ENCODE assay signal across 23 mouse cellular contexts in the genomic region with DNA sequence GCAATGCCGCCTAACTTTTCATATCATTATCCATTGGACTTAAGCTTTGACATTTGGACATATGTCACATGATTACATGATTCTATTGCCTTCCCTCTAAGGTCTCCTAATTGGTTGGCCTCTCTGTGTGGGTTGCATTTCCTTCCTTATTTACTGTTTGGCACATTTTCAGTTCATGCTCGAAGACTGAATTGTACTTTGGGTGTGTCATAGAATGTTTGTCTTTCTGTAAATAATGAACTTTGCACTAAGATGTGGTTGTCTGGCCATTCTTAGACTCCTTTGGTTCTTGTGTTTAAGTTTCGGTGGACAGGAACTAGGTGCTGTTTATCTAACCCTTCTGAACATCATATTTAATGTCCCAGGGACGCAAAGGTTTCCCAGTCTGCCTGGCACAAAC.
"Had no signal": no experiment of that assay in that cellular context is flagged by ENCODE, and none has a peak within 500 bp of the region (broad histone marks: within the 10 kb centered on the region; RNA-seq: fewer than 3 reads in every experiment).

No protein-coding gene starts in this region.

- H3K27me3 ChIP-seq: heart, embryonic 12.5 days; hindbrain, embryonic 13.5 days; hindbrain, embryonic 15.5 days; kidney, embryonic 15.5 days; limb, embryonic 13.5 days; limb, embryonic 15.5 days had no signal

- H3K36me3 ChIP-seq: heart, embryonic 12.5 days; hindbrain, embryonic 13.5 days; hindbrain, embryonic 15.5 days; kidney, embryonic 15.5 days; limb, embryonic 13.5 days; limb, embryonic 15.5 days had no signal

- DNase-seq: forebrain, postnatal 0 days; gastrocnemius, postnatal 14 days; gastrocnemius, postnatal 36 days; heart, adult 18-20 months; heart, postnatal 10 days; heart, postnatal 36 days; kidney, adult 11 months; kidney, adult 2 months; kidney, adult 9 months; kidney, postnatal 14 days; kidney, postnatal 36 days; layer of hippocampus, adult 9-11 months; layer of hippocampus, postnatal 36 days; left cerebral cortex, postnatal 4 days had no signal

- H3K9ac ChIP-seq: forebrain, postnatal 0 days; heart, embryonic 12.5 days; hindbrain, embryonic 13.5 days; hindbrain, embryonic 15.5 days; kidney, embryonic 15.5 days; limb, embryonic 13.5 days; limb, embryonic 15.5 days had no signal

- H3K4me2 ChIP-seq: heart, embryonic 12.5 days; hindbrain, embryonic 13.5 days; hindbrain, embryonic 15.5 days; kidney, embryonic 15.5 days; limb, embryonic 13.5 days; limb, embryonic 15.5 days had no signal

- H3K4me3 ChIP-seq: heart, embryonic 12.5 days; hindbrain, embryonic 13.5 days; hindbrain, embryonic 15.5 days; kidney, embryonic 15.5 days; limb, embryonic 13.5 days; limb, embryonic 15.5 days had no signal

- ATAC-seq: forebrain, postnatal 0 days; hindbrain, postnatal 0 days; intestine, embryonic 16.5 days had no signal

- H3K9me3 ChIP-seq: heart, embryonic 12.5 days; hindbrain, embryonic 15.5 days; kidney, embryonic 15.5 days; limb, embryonic 13.5 days; limb, embryonic 15.5 days had no signal

- H3K4me1 ChIP-seq: kidney, embryonic 15.5 days; limb, embryonic 13.5 days; limb, embryonic 15.5 days had no signal

- H3K27ac ChIP-seq: hindbrain, embryonic 13.5 days; hindbrain, embryonic 15.5 days; hindbrain, postnatal 0 days; kidney, embryonic 15.5 days; kidney, postnatal 0 days; limb, embryonic 13.5 days; limb, embryonic 15.5 days had no signal
